Mouse (Mus musculus): ENCODE data around the gene Lmo3.
A peak's percentile ranks its signal among the peaks of the same experiment; 100 is the strongest.

Lmo3 gene

DNA sequence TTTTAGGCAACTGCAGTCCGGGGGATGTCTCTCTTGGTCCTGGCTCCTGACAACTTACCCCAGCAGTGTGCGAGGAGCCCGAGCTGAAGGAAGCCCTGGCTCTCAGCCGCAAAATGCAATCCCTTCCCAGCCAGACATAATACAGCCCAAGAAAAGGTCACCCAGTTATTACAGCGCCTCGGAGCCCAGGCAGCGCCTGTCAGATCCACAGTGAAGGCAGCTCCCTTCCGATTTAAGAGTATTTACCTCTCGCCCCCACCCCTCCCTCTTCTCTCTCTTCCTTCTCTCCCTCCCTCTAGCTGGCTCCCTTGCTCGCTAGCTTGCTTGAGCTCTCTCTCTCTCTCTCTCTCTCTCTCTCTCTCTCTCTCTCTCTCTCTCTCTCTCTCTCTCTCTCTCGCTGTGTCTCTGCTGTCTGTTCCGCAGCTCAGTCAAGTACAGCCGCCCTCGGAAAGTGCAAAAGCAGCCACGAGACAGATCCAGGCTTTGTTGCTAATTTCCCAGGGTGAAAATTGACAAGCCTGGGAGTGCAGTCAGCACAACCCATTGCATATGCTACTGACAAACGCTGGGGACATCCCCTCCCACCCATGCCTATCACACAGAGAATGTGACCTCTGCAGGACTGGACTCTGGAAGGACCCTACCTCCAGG lies 159.0 kb downstream of the Lmo3 start:
- peak; percentile 75 for DNase-seq

DNA sequence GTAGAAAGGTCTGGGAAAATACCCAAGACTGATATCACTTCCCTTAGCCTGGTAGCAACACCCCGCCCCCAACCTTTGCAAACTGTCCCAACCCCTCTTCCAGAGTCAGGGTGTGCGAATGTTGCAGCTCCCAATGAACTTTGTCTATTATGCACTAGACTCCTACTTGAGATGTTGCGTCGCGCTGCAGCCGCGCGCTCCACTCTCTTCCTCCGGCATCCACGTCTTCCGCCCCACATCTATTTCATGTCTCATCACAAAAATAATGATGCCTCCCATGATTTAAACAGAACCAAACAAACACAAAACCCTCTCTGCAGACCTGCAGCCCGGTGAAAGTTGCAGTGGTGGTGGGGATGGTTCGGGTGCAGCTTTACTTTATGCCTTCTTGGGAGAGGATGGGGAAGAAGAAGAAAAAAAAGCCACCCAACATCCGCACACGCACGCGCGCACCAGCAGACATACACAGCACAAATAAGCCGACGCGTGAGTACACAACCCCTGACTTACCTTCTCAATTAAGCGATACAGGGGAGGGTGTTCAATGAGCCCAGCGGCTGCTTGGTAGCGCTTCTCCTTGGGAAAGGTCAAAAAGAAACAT lies 159.7 kb downstream of the Lmo3 start:
- DNase-seq, result no peak

DNA sequence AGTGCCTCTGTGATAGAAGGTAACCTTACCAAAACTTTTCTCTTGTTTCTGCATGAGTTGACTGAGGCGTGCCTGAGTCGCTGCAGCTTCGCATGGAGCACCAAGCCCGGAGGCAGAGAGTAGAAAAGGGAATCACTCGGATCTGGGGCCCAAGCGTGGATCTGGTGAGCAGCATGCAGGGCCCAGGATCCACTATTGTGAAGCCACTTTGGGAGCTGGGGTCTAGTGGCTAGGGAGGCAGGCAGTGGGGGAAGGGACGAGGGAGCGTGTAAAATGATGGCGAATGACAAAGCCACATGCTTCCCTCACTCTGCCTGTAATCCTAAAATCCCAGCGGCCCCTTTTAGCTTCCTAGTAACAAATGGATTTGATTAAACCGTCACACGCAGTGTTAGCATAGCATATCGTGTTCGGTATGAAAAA lies 160.6 kb downstream of the Lmo3 start:
- no peak for DNase-seq

DNA sequence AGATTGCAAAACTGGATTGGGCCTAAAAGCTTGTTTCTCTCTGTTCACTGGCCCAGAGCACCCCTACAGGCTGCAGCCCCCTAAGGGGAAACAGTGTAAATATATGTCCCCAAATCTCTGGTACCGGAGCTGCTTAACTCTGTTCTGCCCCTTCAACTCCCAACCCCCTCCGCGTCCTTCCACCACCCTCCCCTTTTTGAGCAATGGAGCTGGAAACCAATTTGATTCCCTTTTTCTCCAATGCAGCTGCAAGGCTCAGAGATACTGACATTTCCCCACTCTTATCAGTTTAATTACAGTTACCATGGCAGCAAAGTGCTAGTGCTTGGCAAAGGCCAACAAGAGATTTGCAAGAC lies 161.3 kb downstream of the Lmo3 start:
- DNase-seq, result no peak

DNA sequence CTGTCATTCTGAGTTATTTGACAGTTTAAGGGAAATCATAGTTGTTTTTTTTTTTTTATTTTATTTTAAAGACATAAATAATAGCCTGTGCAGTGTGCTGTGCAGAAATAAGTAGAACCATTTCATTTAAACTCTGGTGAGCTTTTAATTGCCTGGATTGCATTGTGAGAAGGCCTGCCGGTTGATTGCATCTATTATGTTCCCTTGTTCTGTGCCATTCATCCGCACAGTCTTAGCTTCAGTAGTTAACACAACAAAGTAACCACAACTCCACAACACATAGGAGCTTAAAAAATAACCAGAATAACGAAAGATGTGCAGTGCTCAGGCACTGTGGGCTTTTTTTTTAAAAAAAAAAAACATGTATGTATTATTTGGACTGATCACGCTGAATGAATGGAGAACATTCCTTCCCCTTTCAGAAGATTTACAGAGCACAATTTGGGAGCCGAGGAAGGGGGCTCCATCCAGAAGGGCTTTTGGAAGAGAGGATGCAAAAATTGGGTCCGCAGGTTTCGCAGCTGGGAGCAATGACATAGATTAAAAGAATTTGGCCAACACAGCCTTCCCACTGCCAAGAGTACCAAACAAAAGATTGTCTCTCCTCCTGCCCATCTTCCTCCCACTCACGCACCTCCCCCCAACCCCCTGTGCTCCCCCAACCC lies 161.8 kb downstream of the Lmo3 start:
- DNase-seq, result no peak

DNA sequence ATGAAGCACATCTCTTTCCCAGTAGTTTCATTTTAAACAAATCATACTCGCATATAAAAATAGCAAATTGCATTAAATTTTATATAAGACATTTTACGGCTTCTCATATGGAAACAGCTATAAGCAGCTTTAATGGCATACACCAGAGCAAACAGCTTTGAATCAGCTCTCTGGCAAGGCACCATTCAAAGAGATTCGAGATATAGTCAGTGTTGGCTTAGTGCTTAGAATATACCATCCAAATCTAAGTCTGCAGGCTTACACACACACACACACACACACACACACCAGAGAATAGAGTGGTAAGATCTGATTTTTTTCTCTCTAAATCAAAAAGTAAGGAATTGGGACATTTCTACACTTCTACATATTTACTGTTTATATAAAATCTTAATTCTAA lies 169.7 kb downstream of the Lmo3 start:
- DNase-seq, result no peak

DNA sequence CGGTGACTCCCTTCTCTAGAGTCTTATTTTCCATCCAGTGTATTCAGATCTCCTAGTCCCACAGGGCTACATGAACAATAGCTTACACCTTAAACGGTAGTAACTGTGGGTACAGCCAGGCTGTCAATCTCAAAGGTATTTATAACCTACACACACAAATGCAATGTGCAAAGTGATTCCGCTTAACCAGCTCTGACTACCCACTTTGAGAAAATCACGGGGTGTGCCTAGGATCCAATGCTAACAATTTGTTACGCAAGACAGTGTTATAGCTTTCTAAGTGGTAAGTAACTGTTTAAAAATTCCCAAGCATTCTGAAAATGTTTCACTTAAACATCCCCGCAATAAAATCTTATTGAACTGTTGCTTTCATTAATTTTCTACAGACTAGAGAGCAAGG lies 179.7 kb downstream of the Lmo3 start:
- DNase-seq, result no peak

DNA sequence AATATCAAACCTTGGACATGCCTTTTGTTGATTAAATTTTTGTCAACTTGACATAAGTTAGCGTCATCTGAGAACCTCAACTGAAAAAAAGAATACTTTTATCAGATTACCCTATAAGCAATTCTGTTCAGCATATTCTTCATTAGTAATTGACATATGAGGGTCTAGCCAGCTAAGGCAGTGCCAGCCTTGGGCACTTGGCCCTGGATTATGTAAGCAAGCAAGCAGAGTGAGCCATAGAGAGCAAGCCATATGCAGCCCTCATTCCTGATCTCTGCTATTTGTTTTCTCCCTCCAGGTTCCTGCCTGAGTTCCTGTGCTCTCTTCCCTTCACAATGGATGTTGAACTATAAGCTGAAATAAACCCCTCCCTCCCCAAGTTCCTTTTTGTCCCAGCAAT lies 182.9 kb downstream of the Lmo3 start:
- no peak for DNase-seq

DNA sequence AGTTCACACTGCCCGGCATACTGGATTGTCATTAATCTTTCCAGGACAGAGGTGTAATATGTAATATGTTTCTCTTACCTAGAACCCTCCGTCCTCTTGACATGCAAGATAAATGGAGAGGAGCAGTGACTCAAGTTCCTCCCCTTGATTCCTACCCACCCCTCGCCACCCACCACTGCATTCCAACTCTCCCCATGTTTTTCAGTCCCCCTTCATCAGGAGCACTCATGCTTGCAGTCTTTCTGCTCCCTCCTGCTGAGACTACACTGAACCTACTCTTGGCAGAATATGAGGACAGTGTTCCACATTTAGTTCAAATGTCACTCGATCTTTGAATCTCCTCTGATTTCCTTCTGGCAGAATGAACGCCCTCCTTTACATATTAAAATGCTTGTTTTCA lies 190.7 kb downstream of the Lmo3 start:
- no peak for DNase-seq

DNA sequence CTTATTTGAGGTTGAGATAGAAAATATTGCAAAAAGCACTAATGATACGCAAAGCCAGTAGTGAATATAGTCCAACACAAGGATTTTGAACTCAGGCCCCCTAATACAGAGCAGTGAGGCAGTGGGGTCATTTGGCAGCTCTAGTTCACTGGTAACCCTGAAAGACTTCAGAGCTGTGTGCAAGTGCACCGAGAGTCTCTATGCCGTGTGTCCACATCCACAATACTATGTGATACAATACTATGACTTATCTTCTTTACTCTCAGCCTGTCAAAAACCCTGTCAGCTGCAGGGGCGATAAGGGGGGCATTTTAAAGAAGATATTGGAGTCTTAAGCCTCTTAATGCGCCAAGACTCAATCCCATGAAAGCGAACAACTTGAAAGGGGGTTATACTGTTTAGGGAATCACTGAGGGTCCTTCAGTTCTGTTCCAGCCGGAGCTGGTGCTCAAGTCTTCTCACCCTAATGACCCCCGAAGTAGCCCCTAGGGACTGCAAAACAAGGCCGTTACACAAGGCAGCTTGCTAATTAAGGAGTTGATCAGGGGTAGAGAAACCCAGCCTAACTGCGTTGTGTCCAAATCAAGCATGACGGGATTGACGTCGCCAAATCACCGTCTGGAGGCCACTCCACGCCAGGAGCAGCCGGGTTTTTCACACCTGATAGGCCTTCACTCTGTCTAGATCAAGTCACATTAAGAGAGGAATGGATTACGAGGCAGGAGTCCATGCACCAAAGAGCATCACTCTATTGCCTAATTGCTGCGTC lies 193.4 kb downstream of the Lmo3 start:
- no peak for DNase-seq

DNA sequence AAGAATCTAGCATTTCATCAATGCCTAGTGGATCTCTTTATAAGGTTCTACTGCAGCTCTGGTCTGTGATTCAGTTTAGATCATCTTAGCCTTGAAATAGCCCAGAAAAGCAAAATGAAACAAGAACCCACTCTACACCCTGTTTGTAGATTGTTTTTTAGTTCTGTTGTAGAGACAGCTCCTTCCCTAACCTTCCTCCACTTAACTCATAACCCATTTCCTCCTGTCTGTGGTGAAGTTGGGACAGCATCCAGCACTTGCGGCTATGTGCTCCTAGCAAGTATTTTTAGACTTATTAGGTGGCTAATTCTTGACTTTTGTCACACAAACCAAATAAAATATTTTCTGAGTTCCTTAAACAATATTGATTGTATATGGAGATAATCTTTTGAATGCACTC lies 198.6 kb downstream of the Lmo3 start:
- DNase-seq, result no peak

DNA sequence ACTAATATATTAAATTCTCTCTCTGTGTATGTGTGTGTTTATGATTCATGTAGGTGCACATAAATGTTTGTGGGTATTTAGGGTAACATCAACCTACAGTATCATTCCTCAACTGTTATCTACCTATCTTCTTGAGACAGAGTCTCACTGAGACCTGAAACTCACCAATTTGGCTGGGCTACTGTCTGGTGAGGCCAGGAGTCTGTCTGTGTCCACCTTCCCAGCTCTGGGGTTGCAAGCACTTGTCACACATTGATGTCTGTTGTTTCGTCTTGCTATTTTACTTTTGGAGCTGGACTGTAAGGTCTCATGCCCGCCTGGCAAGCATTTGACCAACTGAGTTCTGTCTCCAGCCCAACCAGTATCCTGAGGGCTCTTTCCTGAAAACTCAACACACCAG lies 210.6 kb downstream of the Lmo3 start:
- no peak for DNase-seq

DNA sequence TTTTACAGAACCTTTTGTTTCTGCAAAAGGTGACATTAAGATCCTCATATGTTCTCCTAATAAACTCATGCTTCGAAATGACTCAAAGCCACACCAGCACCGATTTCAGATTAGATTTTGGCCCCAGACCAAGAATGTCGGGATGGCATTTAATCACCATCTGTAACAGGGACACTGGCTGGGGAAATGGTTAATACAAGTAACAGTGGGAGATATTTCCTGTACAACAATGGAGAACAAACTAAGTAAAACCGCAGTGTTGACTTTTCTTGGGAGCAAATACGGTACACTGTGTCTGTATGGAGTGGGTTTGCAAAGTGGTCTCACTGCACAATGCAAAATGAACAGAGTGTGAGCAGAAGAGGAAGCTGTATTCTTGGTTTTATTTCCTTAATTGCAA lies 217.7 kb downstream of the Lmo3 start:
- DNase-seq, result no peak

DNA sequence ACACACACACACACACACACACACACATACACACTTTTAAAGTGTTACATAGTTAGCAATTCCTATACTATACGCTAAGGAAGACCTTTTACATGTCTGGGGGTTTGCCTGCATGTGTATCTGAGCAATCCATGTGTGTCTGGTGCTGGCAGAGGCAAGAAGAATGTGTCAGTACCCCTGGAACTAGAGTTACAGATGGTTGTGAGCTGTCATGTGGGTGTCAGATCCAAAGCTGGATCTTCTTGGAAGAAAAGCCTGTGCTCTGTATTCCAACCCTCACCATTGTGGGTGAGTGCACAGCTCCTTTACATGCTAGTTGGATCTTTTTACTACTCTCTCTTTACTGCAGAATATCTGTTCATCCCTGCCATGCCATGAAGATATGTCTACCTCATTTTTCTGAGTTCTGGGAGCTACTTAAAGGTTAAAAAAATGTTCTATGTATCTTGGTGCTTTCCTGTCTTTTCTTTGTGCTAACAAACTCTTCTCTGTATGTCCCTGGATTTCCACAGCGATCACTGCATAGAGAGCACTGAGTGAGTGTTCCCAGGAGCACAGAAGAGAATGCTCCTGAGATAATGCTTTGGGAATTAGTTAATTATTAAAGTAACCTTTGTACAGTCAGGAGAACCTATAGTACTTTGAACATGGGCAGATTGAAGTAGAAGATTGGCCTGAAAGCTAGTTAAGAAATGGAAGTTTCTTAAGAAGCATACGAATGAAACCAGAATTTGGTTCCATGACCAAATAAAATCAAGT lies 231.0 kb downstream of the Lmo3 start:
- peak; percentile 34 for DNase-seq

DNA sequence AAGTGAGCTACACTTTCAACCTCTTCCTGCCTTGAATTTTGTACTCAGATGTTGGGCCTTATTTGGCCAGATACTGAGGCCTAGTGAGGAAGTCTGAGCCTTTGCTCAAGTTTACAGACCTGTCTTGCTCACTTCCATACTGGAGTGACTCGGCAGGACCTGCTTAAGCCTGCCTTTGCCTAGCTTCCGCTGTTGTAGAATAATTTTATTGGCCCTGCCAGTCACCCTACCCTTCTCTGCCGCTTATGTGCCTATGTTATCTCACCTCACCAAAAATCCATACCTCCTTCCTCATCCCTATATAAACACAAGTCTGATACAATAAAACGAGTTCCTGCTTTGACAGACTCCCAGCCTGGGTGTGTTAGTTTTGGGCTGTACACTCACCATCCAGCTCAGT lies 235.2 kb downstream of the Lmo3 start:
- DNase-seq, result no peak

DNA sequence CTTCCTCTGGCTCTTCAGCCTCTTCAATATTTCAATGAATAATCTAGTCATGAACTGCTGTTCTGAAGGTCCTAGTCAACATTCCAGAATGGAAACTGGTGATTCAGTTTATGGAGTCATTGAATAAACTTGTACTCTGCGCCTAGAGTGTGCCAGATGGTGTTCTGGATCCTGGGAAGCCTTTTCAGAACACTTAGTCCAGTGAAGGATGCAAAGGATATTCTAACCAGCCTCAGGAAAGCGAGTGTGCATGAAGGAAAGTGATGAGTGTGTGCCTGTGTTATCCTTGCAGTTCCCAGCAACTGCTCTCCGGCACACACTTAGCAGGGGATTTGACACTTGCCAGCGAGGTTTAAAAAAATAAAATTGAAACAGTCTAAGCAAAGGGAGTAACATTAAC lies 245.9 kb downstream of the Lmo3 start:
- peak; percentile 21 for DNase-seq

DNA sequence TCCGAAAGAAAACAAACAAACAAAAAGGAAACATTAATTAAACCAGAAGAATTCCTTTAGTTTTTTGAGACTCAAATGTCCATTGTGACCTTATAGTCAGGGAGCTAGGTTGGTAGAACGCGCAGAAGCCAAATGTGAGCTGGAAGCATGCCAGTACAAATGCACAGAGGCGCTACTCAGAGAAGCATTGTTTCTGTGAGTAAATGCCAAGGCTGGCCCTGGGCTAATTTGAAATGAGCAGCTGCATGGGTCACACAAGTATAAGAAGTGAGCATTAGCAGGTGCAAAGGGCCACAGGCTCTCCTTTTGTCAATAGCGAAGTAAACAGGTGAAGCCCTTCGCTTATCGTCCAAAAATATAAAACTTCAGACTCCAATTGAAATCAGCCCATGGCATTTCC lies 247.8 kb downstream of the Lmo3 start:
- DNase-seq, result no peak

DNA sequence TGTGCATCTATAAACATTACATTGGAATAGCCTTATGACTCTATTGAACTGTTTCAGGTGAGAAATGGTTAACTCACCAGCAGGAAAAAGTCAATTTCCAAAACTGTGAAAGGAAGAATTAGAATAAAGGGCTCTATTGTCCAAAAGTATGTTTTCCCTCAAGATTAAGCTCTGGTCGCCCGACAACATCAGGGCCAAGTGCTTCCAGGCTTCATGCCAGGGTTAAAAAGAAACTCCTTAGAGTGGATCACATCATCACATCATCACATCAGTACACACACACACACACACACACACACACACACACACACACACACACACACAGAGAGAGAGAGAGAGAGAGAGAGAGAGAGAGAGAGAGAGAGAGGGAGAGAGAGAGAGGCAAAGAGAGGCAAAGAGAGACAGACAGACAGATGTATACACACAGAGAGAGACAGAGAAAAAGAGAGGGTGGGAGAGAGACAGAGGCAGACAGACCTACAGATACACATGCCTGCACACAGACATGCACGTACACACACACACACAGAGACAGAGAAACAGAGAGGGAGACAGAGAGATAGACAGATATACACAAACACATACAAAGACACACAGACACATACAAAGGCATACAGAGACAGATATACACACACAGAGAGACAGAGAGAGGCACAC lies 255.9 kb downstream of the Lmo3 start:
- DNase-seq, result no peak

DNA sequence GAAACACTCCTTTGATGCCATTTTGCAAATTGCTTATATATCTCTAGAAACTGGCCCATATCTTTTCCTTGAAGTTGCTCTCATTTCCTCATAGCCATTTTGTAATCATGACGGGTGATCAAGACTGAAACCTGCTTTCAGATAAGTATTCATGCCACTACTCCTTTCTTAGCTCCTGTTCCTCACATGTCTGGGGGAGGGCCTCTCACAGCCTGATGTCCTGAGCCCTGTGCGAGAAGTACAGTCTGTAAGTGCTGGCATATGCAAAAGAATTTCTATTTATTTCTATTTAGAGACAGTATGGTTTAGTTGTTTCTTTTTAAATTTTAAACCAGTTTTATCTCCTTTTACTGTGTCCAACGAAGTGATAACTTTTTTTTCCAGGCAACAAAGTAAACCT lies 256.6 kb downstream of the Lmo3 start:
- DNase-seq, result no peak

DNA sequence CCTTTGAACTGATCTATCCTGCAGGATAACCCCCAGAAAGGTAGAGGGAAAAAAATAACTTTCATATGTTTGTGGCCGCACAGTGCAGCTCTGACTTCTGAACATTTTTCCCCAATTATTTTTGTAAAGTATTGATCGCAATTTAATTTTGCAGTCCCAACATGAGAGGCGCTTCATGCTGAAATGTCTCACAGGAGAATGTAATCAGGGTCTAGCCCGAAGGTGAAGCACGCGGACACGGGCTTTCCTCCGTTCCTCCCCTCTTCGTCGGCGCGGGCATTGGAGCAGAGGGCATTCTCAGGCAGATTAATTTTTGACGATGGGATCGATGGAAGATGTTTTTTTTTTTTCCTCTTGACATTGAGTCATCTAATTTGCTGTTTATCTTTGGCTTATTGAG lies 258.4 kb downstream of the Lmo3 start:
- no peak for DNase-seq

DNA sequence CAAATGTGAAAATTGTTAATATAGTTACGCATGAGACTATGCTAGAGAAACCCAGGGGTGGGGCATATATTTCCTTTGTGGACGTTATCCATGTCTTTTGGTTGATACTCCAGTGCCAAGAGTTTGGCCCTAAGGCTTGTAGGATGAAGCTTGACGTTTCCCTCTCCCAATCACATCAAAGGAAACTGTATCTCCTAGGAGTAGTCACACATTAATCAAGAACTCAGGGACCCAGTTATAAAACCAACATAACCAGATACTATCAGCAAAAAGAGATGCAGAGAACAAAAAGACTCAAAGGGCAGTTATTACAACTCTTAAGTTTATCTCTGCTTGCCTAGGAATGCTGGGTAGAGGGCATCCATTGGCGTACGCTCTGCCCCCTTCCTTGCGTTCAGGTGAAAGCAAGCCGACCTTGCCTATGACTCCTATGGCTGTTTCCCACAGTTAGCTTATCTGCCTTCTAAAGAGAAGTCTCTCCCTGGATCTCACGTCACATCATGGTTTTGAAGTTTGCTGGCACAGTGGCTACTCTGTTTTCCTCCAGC lies 261.5 kb downstream of the Lmo3 start:
- no peak for DNase-seq
